In genomic region chr5:129365026-129365425, GRCm38 (mm10) we compare ENCODE assay signal across 13 mouse cellular contexts.
"Had no signal": no experiment of that assay in that cellular context is flagged by ENCODE, and none has a peak within 500 bp of the region (broad histone marks: within the 10 kb centered on the region; RNA-seq: fewer than 3 reads in every experiment).

No protein-coding gene starts in this region.

- H3K4me2 ChIP-seq: intestine, embryonic 15.5 days; kidney, embryonic 15.5 days; liver, embryonic 13.5 days; midbrain, embryonic 15.5 days; neural tube, embryonic 13.5 days had no signal

- ATAC-seq: intestine, embryonic 15.5 days; midbrain, embryonic 15.5 days had no signal

- H3K27me3 ChIP-seq: intestine, embryonic 15.5 days; kidney, embryonic 15.5 days; liver, embryonic 13.5 days; midbrain, embryonic 15.5 days; neural tube, embryonic 13.5 days had no signal

- H3K9ac ChIP-seq: intestine, embryonic 15.5 days; kidney, embryonic 15.5 days; liver, embryonic 13.5 days; midbrain, embryonic 15.5 days; neural tube, embryonic 13.5 days had no signal

- H3K9me3 ChIP-seq: intestine, embryonic 15.5 days; kidney, embryonic 15.5 days; liver, embryonic 13.5 days; midbrain, embryonic 15.5 days; neural tube, embryonic 13.5 days had no signal

- H3K36me3 ChIP-seq: intestine, embryonic 15.5 days; kidney, embryonic 15.5 days; liver, embryonic 13.5 days; midbrain, embryonic 15.5 days; neural tube, embryonic 13.5 days had no signal

- DNase-seq: kidney, adult 11 months; kidney, adult 8-10 months; kidney, postnatal 14 days; kidney, postnatal 4 days; liver, embryonic 13.5 days; lung, adult 2 months; thymus, postnatal 25 days had no signal

- H3K4me1 ChIP-seq: intestine, embryonic 15.5 days; kidney, embryonic 15.5 days; liver, embryonic 13.5 days; neural tube, embryonic 13.5 days had no signal

- H3K4me3 ChIP-seq: intestine, embryonic 15.5 days; kidney, embryonic 15.5 days; liver, embryonic 13.5 days; midbrain, embryonic 15.5 days; myocyte; neural tube, embryonic 13.5 days had no signal

- H3K27ac ChIP-seq: intestine, embryonic 15.5 days; kidney, embryonic 15.5 days; liver, embryonic 13.5 days; macrophage; midbrain, embryonic 15.5 days; neural tube, embryonic 13.5 days had no signal
